Mouse (Mus musculus) layer of hippocampus, adult 18-20 months (tissue): ENCODE results near the gene Gm20431. TPM values are rescaled to one million over a fixed set of nuclear protein-coding genes. Genes with fewer than 3 reads are reported as not detected.
A peak's percentile ranks its signal among the peaks of the same experiment; 100 is the strongest.

Source experiments
- DNase-seq, 2 experiments: peaks; one replicate each; pipeline ENCODE4 v3.0.0; 2022; ENCODE audit warnings: low spot score in 2 of 2
- total RNA-seq, 2 experiments: library from RNA; stranded (reverse); gene quantifications; 2 replicates each; pipeline ENCODE4 v1.2.3; 2021

Gm20431 gene
- total RNA-seq, 2 experiments from 2014 or later: 36.7 to 39.9 TPM

- peak; percentile 50 to 56 for DNase-seq
These were observed 28.4 kb upstream of the Gm20431 start, which contains the start of gene Tmem189 for GRCm38 (mm10) chr2:167689501-167690218. Tmem189 (minus strand) TSS chr2:167689822.

- peak; percentile 79 to 86 for DNase-seq
These were observed 27.5 kb upstream of the Gm20431 start, which contains the start of gene Cebpb for GRCm38 (mm10) chr2:167688498-167689451. Cebpb (plus strand) TSS chr2:167688915.

GRCm38 (mm10) chr2:167688126-167688497 lies 26.8 kb upstream of the Gm20431 start:
- no peak for DNase-seq

- DNase-seq: no peak
These were observed 26.4 kb upstream of the Gm20431 start for GRCm38 (mm10) chr2:167687651-167688101.

DNA sequence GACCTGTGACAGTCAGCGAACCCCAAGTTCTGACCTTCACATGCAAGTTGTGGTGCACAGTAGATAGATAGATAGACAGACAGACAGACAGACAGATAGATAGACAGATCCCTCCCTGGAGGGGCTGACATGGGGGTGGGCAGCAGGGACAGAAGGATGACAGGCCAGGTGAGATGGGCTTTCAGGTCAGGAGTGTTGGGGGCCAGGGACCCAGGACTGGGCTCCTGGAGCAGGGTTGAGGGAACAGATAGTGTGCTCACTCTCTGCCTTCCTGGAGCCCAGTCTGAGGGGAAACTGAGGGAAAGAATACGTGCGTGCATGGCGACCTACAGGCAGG lies 25.9 kb upstream of the Gm20431 start:
- no peak for DNase-seq

DNA sequence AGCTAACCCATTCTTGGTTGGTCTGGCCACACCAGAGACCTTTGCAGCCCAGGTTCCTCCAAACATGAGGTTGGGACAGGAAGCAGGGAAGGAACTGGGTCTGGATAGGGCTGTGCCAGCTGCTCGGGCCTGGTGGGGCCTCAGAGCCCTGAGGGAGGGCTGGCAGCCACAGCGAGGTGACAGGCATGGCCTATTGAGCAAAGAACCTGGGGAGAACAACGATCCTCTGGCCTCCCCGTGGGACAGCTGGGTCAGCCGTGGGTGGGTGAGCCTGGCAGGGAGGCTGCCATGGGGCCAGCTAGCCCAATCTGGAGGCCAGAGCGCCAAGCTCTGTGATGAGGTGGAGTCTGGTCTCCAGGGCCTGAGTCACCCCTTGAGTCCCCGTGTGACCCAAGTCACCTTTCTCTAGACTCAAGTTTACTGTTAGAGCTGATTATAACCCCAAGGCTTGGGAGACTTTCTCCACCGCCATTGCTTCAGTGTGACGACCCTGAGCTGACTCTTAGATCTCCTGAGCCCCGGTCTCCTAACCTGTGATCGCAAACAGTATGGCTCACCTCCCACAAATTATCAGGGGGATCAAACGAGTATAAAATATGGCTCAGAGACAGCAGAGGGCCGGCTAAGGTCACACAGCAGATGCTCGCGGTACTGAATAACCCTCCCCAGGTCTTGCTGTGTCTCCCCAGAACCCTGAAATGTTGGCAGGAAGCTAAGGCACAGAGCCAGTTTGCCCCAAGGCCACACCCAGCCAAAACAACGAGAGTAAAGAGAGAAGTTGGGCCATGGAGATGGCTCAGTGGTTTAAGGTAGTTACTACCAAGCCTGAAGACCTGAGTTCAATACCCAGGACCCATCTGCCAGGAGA lies 25.3 kb upstream of the Gm20431 start:
- DNase-seq: no peak

GRCm38 (mm10) chr2:167685865-167686264 lies 24.6 kb upstream of the Gm20431 start:
- DNase-seq: no peak

- peak; percentile 91 to 100 for DNase-seq
These were observed 23.8 kb upstream of the Gm20431 start for GRCm38 (mm10) chr2:167685137-167685536.

DNA sequence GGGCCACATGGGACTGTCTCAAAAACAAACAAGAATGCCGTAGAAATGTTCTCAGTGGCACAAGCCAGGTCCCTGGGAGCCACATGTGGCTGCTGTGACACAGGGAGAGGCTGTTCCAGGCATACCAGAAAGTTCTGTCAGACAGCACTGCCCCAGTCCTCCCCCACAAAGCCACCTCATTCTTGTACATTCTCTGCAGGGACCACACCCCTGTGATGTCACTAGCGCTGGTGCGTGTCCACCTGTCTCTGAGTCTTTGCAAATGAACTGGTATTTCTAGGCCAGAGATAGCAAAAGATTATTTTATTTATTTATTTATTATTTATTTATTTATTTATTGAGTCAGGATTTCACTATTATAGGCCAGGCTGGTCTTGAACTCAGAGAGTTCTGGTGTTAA lies 22.4 kb upstream of the Gm20431 start:
- no peak for DNase-seq

- DNase-seq: peak in 1 of 2 experiments; percentile 53
These were observed 19.4 kb upstream of the Gm20431 start for GRCm38 (mm10) chr2:167680657-167681056.

DNA sequence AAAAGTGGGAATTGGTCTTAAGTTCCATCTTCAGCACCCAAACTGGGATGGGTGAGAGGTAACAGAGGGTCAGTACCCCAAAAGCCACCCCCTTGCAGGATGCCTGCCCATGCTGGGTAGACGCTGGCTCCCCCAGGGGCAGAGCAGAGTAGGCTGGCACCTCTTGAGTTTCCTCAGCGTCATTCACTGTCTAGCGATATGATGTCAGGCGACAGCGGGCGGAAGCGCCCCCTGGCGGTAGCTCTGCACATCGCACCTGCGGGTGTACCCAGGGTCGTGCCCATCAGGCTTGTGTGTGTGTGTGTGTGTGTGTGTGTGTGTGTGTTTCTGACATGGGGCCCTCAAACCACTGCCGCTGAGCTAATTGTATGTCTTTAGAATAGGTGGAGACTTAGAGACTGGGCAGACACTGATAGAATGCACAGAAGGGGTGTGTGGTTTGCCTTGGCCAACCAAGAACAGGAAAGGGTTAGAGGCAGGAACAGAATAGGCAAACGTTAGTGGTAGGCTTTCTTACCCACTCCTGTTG lies 18.7 kb upstream of the Gm20431 start:
- DNase-seq: peak; percentile 73 to 82

DNA sequence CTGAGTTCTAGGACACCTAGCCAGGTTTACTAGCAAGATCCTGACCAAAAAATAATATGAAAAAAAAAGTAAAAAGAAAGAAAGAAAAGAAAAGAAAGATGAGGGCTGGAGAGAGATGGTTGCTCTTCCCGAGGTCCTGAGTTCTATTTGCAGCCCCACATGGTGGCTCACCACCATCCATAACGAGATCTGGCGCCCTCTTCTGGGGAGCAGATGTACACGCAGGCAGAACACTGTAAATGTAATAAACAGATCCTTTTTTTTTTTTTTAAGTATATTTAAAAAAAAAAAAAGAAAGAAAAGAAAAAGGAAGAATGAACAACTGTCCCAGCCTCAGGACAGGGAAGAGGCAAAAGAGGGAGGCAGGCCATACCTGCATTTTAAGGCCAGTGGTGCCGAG lies 17.3 kb upstream of the Gm20431 start:
- DNase-seq: no peak

DNA sequence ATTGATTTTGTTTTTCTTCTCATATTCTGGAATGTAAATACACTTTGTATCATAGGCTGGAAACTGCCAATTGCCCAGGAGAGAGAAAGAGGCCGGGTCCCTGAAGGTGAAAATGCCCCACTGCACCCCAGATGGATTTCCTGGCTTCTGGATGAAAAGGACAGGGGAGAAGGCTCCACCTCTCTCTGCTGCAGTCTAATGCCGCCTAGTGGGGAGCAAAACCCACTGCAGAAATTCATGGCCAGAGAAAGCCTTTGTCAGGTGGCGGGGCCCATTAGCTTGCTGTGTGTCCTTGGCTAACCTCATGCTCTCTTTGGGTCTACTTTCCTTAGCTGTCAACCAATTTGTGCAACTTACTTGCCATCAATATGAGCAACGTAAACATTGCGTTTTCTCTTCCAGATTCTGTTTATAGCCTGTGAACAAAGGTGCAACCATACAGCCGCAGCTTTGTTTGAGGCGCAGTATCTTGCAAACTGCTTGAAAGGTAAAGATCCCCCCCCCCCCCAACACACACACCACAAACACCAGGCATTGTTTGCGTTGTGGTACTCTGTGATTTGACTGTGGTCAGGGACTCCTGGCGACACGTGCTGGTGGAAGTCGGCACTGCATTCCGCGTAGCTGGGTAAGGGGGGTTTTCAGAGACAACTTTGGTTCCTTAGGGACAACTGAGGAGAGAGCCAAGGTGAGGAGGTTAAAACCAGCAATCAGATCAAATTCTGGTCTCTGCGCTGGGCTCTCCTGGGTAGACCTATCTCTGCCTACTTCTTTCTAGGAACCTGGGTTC lies 14.0 kb upstream of the Gm20431 start:
- DNase-seq: no peak

- no peak for DNase-seq
These were observed 11.0 kb upstream of the Gm20431 start for GRCm38 (mm10) chr2:167672212-167672685.

- DNase-seq: no peak
These were observed 9.9 kb upstream of the Gm20431 start for GRCm38 (mm10) chr2:167671101-167671633.

- no peak for DNase-seq
These were observed 8.1 kb upstream of the Gm20431 start for GRCm38 (mm10) chr2:167669398-167669797.

DNA sequence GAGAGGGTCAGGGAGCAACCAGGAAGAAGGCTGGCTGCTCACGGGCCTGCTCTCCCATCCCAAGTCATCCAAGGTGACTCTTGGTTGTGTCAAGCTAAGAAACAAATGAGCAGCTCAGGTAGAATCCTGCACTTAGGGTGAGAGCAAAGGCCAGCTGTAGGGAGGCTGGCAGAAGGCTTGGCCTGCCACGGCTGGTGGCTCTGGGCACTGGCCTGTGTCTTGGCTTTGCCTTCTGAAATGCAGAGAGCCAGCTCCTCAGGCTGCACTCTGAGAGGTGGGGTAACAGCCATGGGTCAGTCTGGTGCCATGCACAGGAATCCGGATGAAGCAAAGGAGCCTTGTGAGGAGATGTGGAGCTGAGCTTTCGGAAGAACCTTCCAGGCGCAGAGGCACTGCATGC lies 7.1 kb upstream of the Gm20431 start:
- DNase-seq: no peak

GRCm38 (mm10) chr2:167665972-167666713 lies 4.8 kb upstream of the Gm20431 start:
- DNase-seq: no peak

DNA sequence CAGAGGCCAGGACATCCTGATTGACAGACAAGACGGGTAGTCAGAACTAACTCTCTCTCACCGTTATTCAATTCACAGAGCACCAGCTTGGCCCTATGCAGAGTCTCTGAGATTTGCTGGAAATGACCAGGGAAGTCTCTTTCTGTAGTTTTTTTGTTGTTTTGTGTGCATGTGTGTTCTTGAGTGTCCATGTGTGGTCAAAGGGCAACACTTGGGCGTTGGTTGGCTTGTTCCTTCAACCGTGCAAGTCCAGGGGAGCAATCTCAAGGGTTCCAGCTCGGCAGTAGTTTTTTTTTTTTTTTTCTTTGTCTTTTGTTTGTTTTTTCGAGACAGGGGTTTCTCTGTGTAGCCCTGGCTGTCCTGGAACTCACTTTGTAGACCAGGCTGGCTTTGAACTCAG lies 1.4 kb upstream of the Gm20431 start:
- no peak for DNase-seq
